Mouse (Mus musculus) liver, adult (tissue): ENCODE data around the gene Alkal2.

Experiments
- GATA4 ChIP-seq: IDR thresholded peaks from 2 replicates; pipeline ENCODE4 v1.6.1; 2014; ENCODE audit warnings: mild to moderate bottlenecking, low read length; ENCODE audit not compliant: insufficient replicate concordance

The Alkal2 gene

GRCm38 (mm10) chr12:30883986-30884621 lies at the start of gene Alkal2:
Gene Alkal2, plus strand, starts transcription at chr12:30884322.
- no peak for TF ChIP-seq GATA4

GRCm38 (mm10) chr12:30848521-30848920 lies 35.6 kb upstream of the Alkal2 start:
- no peak for TF ChIP-seq GATA4

GRCm38 (mm10) chr12:30850902-30851301 lies 33.2 kb upstream of the Alkal2 start:
- no peak for TF ChIP-seq GATA4

- TF ChIP-seq GATA4, result no peak
Measured at GRCm38 (mm10) chr12:30851871-30852270, 32.3 kb upstream of the Alkal2 start.

- no peak for TF ChIP-seq GATA4
Measured at GRCm38 (mm10) chr12:30855442-30856159, 28.5 kb upstream of the Alkal2 start.

- TF ChIP-seq GATA4, result no peak
Measured at GRCm38 (mm10) chr12:30856172-30856571, 27.9 kb upstream of the Alkal2 start.

- TF ChIP-seq GATA4, result no peak
Measured at GRCm38 (mm10) chr12:30864347-30864746, 19.8 kb upstream of the Alkal2 start.

GRCm38 (mm10) chr12:30865781-30866180 lies 18.3 kb upstream of the Alkal2 start:
- no peak for TF ChIP-seq GATA4

- no peak for TF ChIP-seq GATA4
Measured at GRCm38 (mm10) chr12:30879447-30879846, 4.7 kb upstream of the Alkal2 start.

- no peak for TF ChIP-seq GATA4
Measured at GRCm38 (mm10) chr12:30883592-30883985, 533 bp upstream of the Alkal2 start.

GRCm38 (mm10) chr12:30884622-30885230 lies 604 bp downstream of the Alkal2 start:
- TF ChIP-seq GATA4, result no peak

GRCm38 (mm10) chr12:30885891-30886290 lies 1.8 kb downstream of the Alkal2 start:
- no peak for TF ChIP-seq GATA4

GRCm38 (mm10) chr12:30888003-30888402 lies 3.9 kb downstream of the Alkal2 start:
- no peak for TF ChIP-seq GATA4

- no peak for TF ChIP-seq GATA4
Measured at GRCm38 (mm10) chr12:30890067-30890466, 5.9 kb downstream of the Alkal2 start.

- TF ChIP-seq GATA4, result no peak
Measured at GRCm38 (mm10) chr12:30891438-30891837, 7.3 kb downstream of the Alkal2 start.

GRCm38 (mm10) chr12:30897039-30897438 lies 12.9 kb downstream of the Alkal2 start:
- no peak for TF ChIP-seq GATA4
